Mouse (Mus musculus): ENCODE results near the gene Gpn1.

Gpn1 gene

GRCm38 (mm10) chr5:31559401-31559800, 64.9 kb downstream of the Gpn1 start:
- no peak for DNase-seq (ENCODE audit: low spot score in 2 of 2)

DNA sequence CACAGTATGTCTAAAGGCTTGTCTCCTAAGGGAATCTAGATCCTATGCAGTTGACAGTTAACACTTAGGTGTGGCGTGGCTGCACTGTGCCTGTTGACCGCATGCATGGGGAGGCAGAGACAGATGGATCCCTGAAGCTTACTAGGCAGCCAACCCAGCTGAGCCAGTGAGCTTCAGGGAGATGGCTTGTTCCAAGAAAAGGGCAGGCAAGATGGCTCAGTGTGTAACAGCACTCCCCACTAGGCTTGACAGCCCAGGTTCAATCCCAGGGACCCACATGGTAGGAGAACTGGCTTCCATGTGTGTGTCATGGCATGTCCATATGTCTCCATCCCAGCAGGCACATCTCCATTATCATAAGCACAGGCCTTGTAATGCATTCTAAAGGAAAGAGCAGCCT, 65.8 kb downstream of the Gpn1 start:
- no peak for DNase-seq (ENCODE audit: low spot score in 2 of 2)

- DNase-seq (ENCODE audit: low spot score in 2 of 2) = no peak
Measured at GRCm38 (mm10) chr5:31562036-31562666, 67.6 kb downstream of the Gpn1 start.

Data from urinary bladder, adult 18-20 months (tissue).